Mouse (Mus musculus) cortical plate, adult 2 months (tissue): ENCODE data around the gene Emc1.

Experiments used
- CTCF ChIP-seq: fragments of 200-500 bp; IDR thresholded peaks from 2 replicates; pipeline ENCODE4 v1.5.1; 2011; ENCODE audit warnings: mild to moderate bottlenecking, control low read depth, low read length; ENCODE audit not compliant: insufficient read depth; ENCODE audit errors: extremely low read depth
- POLR2A ChIP-seq: fragments of 200-500 bp; IDR thresholded peaks from 2 replicates; pipeline ENCODE4 v1.6.1; 2011; ENCODE audit warnings: mild to moderate bottlenecking, low read length, control low read depth; ENCODE audit not compliant: insufficient read depth; ENCODE audit errors: extremely low read depth

GRCm38 (mm10) chr4:139309651-139310050 is 42.7 kb upstream of the Emc1 start:
- TF ChIP-seq CTCF (no peak), POLR2A (no peak)
